Comparison of ENCODE assay signal across 18 mouse cellular contexts in the genomic region with DNA sequence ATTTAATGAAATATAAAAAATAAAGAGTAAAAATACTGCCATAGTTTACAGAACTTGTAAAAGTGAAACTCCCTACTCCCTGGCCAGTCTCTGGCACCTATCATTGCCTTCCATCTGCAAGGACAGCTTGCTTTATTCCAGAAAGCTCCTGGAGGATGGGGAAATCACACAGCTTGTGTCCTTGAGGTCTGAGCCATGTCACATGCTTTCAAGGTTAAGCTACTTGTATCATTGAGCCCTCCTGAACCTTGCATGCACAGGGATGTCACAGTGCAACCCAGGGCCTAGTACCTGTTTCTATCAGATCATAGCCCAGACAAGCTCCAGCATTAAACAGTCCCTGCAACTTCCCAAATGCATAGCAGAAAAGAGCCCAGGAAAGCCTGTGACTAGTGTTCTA. TPM values are rescaled to one million over a fixed set of nuclear protein-coding genes. Genes with fewer than 3 reads are reported as not detected.
"Had no signal": no experiment of that assay in that cellular context is flagged by ENCODE, and none has a peak within 500 bp of the region (broad histone marks: within the 10 kb centered on the region; RNA-seq: fewer than 3 reads in every experiment).

No protein-coding gene starts in this region.

- H3K9me3 ChIP-seq: limb, embryonic 15.5 days; liver, embryonic 12.5 days; midbrain, embryonic 12.5 days; neural tube, embryonic 13.5 days had no signal

- H3K9ac ChIP-seq: limb, embryonic 15.5 days; liver, embryonic 12.5 days; lung, embryonic 14.5 days; midbrain, embryonic 12.5 days; neural tube, embryonic 13.5 days had no signal

- H3K27me3 ChIP-seq: limb, embryonic 15.5 days; liver, embryonic 12.5 days; midbrain, embryonic 12.5 days; neural tube, embryonic 13.5 days had no signal

- ATAC-seq: liver, embryonic 12.5 days; midbrain, embryonic 16.5 days had no signal

- H3K36me3 ChIP-seq: neural tube, embryonic 13.5 days had no signal

- H3K4me1 ChIP-seq: midbrain, embryonic 12.5 days had no signal

- H3K4me3 ChIP-seq: limb, embryonic 15.5 days; liver, embryonic 12.5 days; midbrain, embryonic 12.5 days; neural tube, embryonic 13.5 days had no signal

- H3K27ac ChIP-seq: kidney, postnatal 0 days; limb, embryonic 15.5 days; liver, embryonic 12.5 days; midbrain, embryonic 12.5 days; neural tube, embryonic 13.5 days had no signal

- DNase-seq: kidney, adult 9 months; kidney, postnatal 36 days; layer of hippocampus, adult 9-11 months; layer of hippocampus, postnatal 36 days; lung, embryonic 14.5 days; lung, postnatal 10 days; lung, postnatal 4 days; right cerebral cortex, adult 18-20 months; right cerebral cortex, postnatal 25 days; thymus, adult 18-20 months; thymus, postnatal 25 days had no signal

RNA-seq across cellular contexts. Expression of a gene that starts 56.7 kb away (rescaled TPM):
- total RNA-seq: megakaryocyte-erythroid progenitor cell, adult 5-6 weeks had no signal

RNA-seq across cellular contexts. Expression of a gene that starts 57.3 kb away (rescaled TPM):
- total RNA-seq: megakaryocyte-erythroid progenitor cell, adult 5-6 weeks had no signal
